8 mouse cellular contexts compared by ENCODE assay signal in the genomic region with DNA sequence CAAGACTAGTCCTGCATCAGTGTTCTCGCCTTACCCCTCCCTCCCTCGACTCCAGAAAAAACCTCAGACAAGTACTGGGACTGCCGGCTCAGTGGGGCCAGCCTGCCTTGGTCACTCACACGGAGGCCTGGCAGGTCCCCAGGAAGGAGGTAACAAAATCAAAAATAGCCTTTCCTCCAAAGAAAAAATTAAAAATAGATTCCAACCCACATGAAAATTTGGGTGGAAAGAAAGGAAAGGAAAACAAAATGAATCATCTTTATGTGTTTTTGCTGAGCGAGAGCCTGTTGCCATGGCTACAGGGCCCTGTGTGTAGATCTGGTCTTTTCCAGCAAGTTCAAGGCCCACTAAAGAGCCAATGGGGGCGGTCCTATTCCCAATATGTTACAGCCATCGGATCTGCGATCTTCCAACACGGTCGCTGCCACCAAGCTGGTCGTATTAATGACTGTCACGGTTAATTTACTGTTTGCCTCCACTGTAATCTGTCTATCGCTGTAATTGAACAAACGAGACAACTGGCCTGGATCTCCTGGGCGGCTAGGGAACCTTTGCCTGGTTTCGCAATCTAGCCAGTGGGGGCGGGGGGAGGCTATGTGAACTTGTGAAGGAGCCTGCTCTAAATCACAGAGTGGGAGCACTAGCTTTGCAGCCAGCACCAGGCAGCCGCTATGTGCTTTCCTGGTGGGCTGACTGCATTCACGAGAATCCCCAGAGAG.
DNase-seq lines count a peak whose midpoint lies in the region; ATAC-seq and TF ChIP-seq lines count a peak whose summit lies in the region.

No protein-coding gene starts in this region.

- H3K9ac ChIP-seq in midbrain, embryonic 14.5 days (replicated peaks; ENCODE audit: low read length): no peak overlapping the region
- H3K9ac ChIP-seq in midbrain, embryonic 13.5 days (replicated peaks): no peak overlapping the region
- no peak overlapping the region for H3K9ac ChIP-seq in forebrain, embryonic 15.5 days (replicated peaks)
- H3K9ac ChIP-seq in hindbrain, embryonic 16.5 days (ENCODE audit: low read depth, low read length): no peak overlapping the region
- H3K9ac ChIP-seq in limb, embryonic 14.5 days (ENCODE audit: low read depth, low read length, severe bottlenecking): no peak overlapping the region

- peak; percentile 63 for DNase-seq in midbrain, embryonic 14.5 days
- DNase-seq in limb, embryonic 14.5 days (ENCODE audit: low spot score): peak; percentile 56
- peak; percentile 71 for DNase-seq in retina, embryonic 14.5 days (ENCODE audit: low spot score)
- no peak for DNase-seq in cerebellum, adult 2 months
- no peak for DNase-seq in cerebellum, adult 11-12 months

- H3K27ac ChIP-seq in midbrain, embryonic 14.5 days (replicated peaks; ENCODE audit: low read depth, low read length): no peak overlapping the region
- no peak overlapping the region; the same call in 1 of the 2 replicates for H3K27ac ChIP-seq in midbrain, embryonic 13.5 days
- H3K27ac ChIP-seq in forebrain, embryonic 15.5 days (replicated peaks): 0 out of 2 replicates have a peak overlapping the region, but pooled peaks have one; percentile 8
- no peak overlapping the region for H3K27ac ChIP-seq in hindbrain, embryonic 16.5 days (ENCODE audit: low read depth, low read length)
- H3K27ac ChIP-seq in limb, embryonic 14.5 days (replicated peaks; ENCODE audit: low read depth, low read length): no peak overlapping the region
- H3K27ac ChIP-seq in cerebellum, adult 2 months (ENCODE audit: insufficient read depth, low read length): no peak overlapping the region

- no peak for ATAC-seq in midbrain, embryonic 14.5 days (ENCODE audit: low FRiP score, low TSS enrichment)
- ATAC-seq in midbrain, embryonic 13.5 days: no peak
- ATAC-seq in forebrain, embryonic 15.5 days (replicated peaks): peak; percentile 53; the same call in 1 of the 2 replicates
- ATAC-seq in hindbrain, embryonic 16.5 days: peak; percentile 65; the same call in 1 of the 2 replicates
- peak; percentile 74 for ATAC-seq in limb, embryonic 14.5 days (ENCODE audit: low FRiP score, low read depth)

- H3K27me3 ChIP-seq in midbrain, embryonic 14.5 days (ENCODE audit: control insufficient read depth, insufficient read depth, low read length): no peaks in the 10 kb centered on the region
- H3K27me3 ChIP-seq in midbrain, embryonic 13.5 days: no peaks in the 10 kb centered on the region; the same call in 1 of the 2 replicates
- no peaks in the 10 kb centered on the region for H3K27me3 ChIP-seq in forebrain, embryonic 15.5 days
- H3K27me3 ChIP-seq in hindbrain, embryonic 16.5 days (replicated peaks; ENCODE audit: control insufficient read depth, insufficient read depth, low read length): 0 out of 2 replicates have a peak, but pooled peaks cover 3% of the 10 kb centered on the region
- no peaks in the 10 kb centered on the region for H3K27me3 ChIP-seq in limb, embryonic 14.5 days (ENCODE audit: control insufficient read depth, insufficient read depth, low read length)
- H3K27me3 ChIP-seq in cerebellum, adult 2 months (ENCODE audit: control insufficient read depth, insufficient read depth, low read length): no peaks in the 10 kb centered on the region

- 39% methylated on average over 19 of the region's 19 CpGs for WGBS in midbrain, embryonic 14.5 days
- 38% methylated on average over 19 of the region's 19 CpGs for WGBS in midbrain, embryonic 13.5 days
- 38% methylated on average over 19 of the region's 19 CpGs for WGBS in forebrain, embryonic 15.5 days
- WGBS in hindbrain, embryonic 16.5 days: 33% methylated on average over 19 of the region's 19 CpGs
- WGBS in limb, embryonic 14.5 days: 48% methylated on average over 19 of the region's 19 CpGs
- whole genome bisulfite sequencing in cerebellum, adult 2 months: 40% methylated on average over 19 of the region's 19 CpGs

- 0 out of 2 replicates have a peak, but pooled peaks cover 6% of the 10 kb centered on the region for H3K4me1 ChIP-seq in midbrain, embryonic 14.5 days (ENCODE audit: control insufficient read depth, insufficient read depth, low read length)
- H3K4me1 ChIP-seq in midbrain, embryonic 13.5 days (replicated peaks): peaks cover 15% of the 10 kb centered on the region
- peaks cover 8% of the 10 kb centered on the region for H3K4me1 ChIP-seq in forebrain, embryonic 15.5 days
- H3K4me1 ChIP-seq in hindbrain, embryonic 16.5 days (ENCODE audit: control insufficient read depth, insufficient read depth, low read depth, low read length): peaks cover 6% of the 10 kb centered on the region; the same call in 1 of the 2 replicates
- no peaks in the 10 kb centered on the region for H3K4me1 ChIP-seq in limb, embryonic 14.5 days (ENCODE audit: control insufficient read depth, insufficient read depth, low read length)
- H3K4me1 ChIP-seq in cerebellum, adult 2 months (ENCODE audit: control insufficient read depth, insufficient read depth, low read length): no peaks in the 10 kb centered on the region

- H3K4me3 ChIP-seq in midbrain, embryonic 14.5 days (replicated peaks; ENCODE audit: low read depth, low read length): no peak overlapping the region
- no peak overlapping the region for H3K4me3 ChIP-seq in midbrain, embryonic 13.5 days (replicated peaks)
- no peak overlapping the region for H3K4me3 ChIP-seq in forebrain, embryonic 15.5 days
- no peak overlapping the region for H3K4me3 ChIP-seq in hindbrain, embryonic 16.5 days (ENCODE audit: low read length)
- H3K4me3 ChIP-seq in limb, embryonic 14.5 days (replicated peaks; ENCODE audit: low read length): no peak overlapping the region
- no peak overlapping the region for H3K4me3 ChIP-seq in cerebellum, adult 2 months (replicated peaks; ENCODE audit: insufficient read depth, low read depth, low read length)

- H3K4me2 ChIP-seq in midbrain, embryonic 14.5 days (ENCODE audit: low read length): no peak overlapping the region
- H3K4me2 ChIP-seq in midbrain, embryonic 13.5 days (replicated peaks): no peak overlapping the region
- H3K4me2 ChIP-seq in forebrain, embryonic 15.5 days (replicated peaks): no peak overlapping the region
- peak overlapping the region; percentile 20 for H3K4me2 ChIP-seq in hindbrain, embryonic 16.5 days (ENCODE audit: low read length)
- no peak overlapping the region for H3K4me2 ChIP-seq in limb, embryonic 14.5 days (replicated peaks; ENCODE audit: low read depth, low read length, severe bottlenecking)

- no peaks in the 10 kb centered on the region for H3K9me3 ChIP-seq in midbrain, embryonic 14.5 days (ENCODE audit: control insufficient read depth, low read length)
- no peaks in the 10 kb centered on the region for H3K9me3 ChIP-seq in midbrain, embryonic 13.5 days
- no peaks in the 10 kb centered on the region for H3K9me3 ChIP-seq in forebrain, embryonic 15.5 days
- no peaks in the 10 kb centered on the region for H3K9me3 ChIP-seq in hindbrain, embryonic 16.5 days (ENCODE audit: control insufficient read depth, low read length)
- H3K9me3 ChIP-seq in limb, embryonic 14.5 days (ENCODE audit: control insufficient read depth, low read length): no peaks in the 10 kb centered on the region

- TF ChIP-seq POLR2A in limb, embryonic 14.5 days (IDR thresholded peaks at IDR 0.05; ENCODE audit: borderline replicate concordance, extremely low read depth, insufficient read depth, insufficient read length): no peak
- TF ChIP-seq POLR2A in cerebellum, adult 2 months (IDR thresholded peaks at IDR 0.05; ENCODE audit: borderline replicate concordance, insufficient read depth, low read length): no peak

- H3K36me3 ChIP-seq in midbrain, embryonic 14.5 days (ENCODE audit: control insufficient read depth, insufficient read depth, low read length): no peaks in the 10 kb centered on the region
- H3K36me3 ChIP-seq in midbrain, embryonic 13.5 days: no peaks in the 10 kb centered on the region
- H3K36me3 ChIP-seq in forebrain, embryonic 15.5 days: no peaks in the 10 kb centered on the region
- H3K36me3 ChIP-seq in hindbrain, embryonic 16.5 days (ENCODE audit: control insufficient read depth, insufficient read depth, low read length): no peaks in the 10 kb centered on the region
- H3K36me3 ChIP-seq in limb, embryonic 14.5 days (ENCODE audit: control insufficient read depth, insufficient read depth, low read length): no peaks in the 10 kb centered on the region

- TF ChIP-seq CTCF in cerebellum, adult 2 months (IDR thresholded peaks at IDR 0.05; ENCODE audit: borderline replicate concordance, insufficient read depth, low read depth, low read length): no peak

Comparison
In these comparisons a context has a peak if more than half of its experiments do, and no peak if none do; other contexts are left out.
1. ATAC-seq: peak in forebrain, embryonic 15.5 days (single experiment), hindbrain, embryonic 16.5 days (single experiment) and limb, embryonic 14.5 days (single experiment); none in midbrain, embryonic 14.5 days (single experiment) and midbrain, embryonic 13.5 days (single experiment).
2. DNase-seq: peak in midbrain, embryonic 14.5 days (single experiment), limb, embryonic 14.5 days (single experiment) and retina, embryonic 14.5 days (single experiment); none in cerebellum, adult 2 months (0 of 2) and cerebellum, adult 11-12 months (single experiment).